In the genomic region with DNA sequence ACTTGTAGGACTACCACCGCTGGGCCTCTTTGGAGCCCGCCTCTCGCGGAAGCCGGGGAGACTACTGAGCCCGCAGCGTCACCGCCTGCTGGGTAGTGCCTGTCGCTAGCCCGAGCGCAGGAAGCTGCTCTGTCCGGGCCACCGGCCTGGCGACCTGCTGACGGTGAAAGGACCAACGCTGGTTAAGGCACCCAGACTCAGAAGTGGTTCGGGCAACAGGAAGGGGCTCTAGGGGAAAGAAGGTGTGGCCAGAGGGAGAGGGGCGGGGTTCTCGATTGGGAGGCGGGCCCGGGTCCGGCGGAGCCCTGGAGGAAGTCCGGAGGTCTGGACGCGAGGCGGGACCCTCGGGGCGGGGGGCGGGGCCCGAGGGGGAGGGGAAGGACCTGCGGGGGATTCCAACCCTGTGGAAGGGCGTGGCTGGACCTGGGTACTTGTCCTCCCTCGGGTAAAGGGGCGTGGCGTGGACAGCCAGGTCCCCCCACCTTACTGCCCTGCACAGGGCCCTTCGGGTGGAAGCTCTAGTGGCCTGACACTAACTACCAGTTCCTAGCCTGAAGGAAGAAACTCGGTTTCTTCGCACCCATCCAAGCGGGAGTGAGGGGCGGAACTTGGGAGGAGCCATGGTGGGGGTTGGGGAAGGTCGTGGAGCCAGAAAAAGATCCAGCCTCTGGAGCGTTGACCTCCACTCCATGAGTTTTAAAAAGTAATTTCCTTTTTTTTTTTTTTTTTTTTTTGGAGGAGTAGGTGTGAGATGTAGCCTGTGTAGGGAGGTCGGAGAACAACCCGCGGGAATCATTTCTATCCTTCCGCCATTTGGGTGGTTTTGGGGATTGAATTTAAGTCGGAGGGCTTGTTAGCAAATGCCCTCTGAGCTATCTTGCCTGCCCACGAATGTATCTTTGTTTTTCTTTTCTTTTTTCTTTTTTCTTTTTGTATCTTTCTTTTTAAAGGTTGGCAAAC, we compare ENCODE assay signal across 9 mouse cellular contexts. TPM values are rescaled to one million over a fixed set of nuclear protein-coding genes. Genes with fewer than 3 reads are reported as not detected.
DNase-seq lines count a peak whose midpoint lies in the region; ATAC-seq lines count a peak whose summit lies in the region.
"Had no signal": no experiment of that assay in that cellular context is flagged by ENCODE, and none has a peak within 500 bp of the region (broad histone marks: within the 10 kb centered on the region; RNA-seq: fewer than 3 reads in every experiment).

No protein-coding gene starts in this region.

- no peaks in the 10 kb centered on the region for H3K36me3 ChIP-seq in hindbrain, embryonic 12.5 days

- no peaks in the 10 kb centered on the region for H3K9me3 ChIP-seq in hindbrain, embryonic 12.5 days (replicated peaks)

- peak overlapping the region; percentile 61 for H3K9ac ChIP-seq in hindbrain, embryonic 12.5 days

- DNase-seq in R1 (ENCODE audit: low read depth, low spot score) = peak; percentile 97
- DNase-seq in cerebellum, postnatal 10 days = peak; percentile 75 to 85
- peak; percentile 65 to 77 for DNase-seq in frontal cortex, postnatal 10 days (ENCODE audit: low spot score in 2 of 2)
- peak; percentile 36 to 42 for DNase-seq in left cerebral cortex, adult 8-10 months (ENCODE audit: low spot score in 2 of 2)
- DNase-seq in right cerebral cortex, adult 18-20 months = peak; percentile 42
- DNase-seq in urinary bladder, postnatal 14 days (ENCODE audit: low spot score) = peak; percentile 91

- peaks cover 12% of the 10 kb centered on the region for H3K4me1 ChIP-seq in hindbrain, embryonic 12.5 days

- peak overlapping the region; percentile 73 for H3K4me2 ChIP-seq in hindbrain, embryonic 12.5 days (replicated peaks)

- peaks cover 4% of the 10 kb centered on the region; the same call in 1 of the 2 replicates for H3K27me3 ChIP-seq in hindbrain, embryonic 12.5 days

- peak overlapping the region; percentile 45 for H3K4me3 ChIP-seq in hindbrain, embryonic 12.5 days

- 1% methylated on average over 49 of the region's 49 CpGs for WGBS in hindbrain, embryonic 12.5 days

- ATAC-seq in hindbrain, embryonic 12.5 days (ENCODE audit: low FRiP score) = peak; percentile 71
- peak; percentile 72 for ATAC-seq in megakaryocyte, adult 5-6 weeks (ENCODE audit: poor library complexity, severe bottlenecking)

- peak overlapping the region; percentile 74 for H3K27ac ChIP-seq in hindbrain, embryonic 12.5 days

RNA-seq across cellular contexts. Expression of gene Fam229a, which starts 9.9 kb away (rescaled TPM):
- polyA plus RNA-seq in hindbrain, embryonic 12.5 days (2016; fragmentation: Nextera tagmentation; extraction: Ambion mirVana) = 0.46 TPM in 1 of 2 replicates, not detected in the other
- total RNA-seq in left cerebral cortex, adult 8-10 months (2022) = not detected
- total RNA-seq in megakaryocyte, adult 5-6 weeks (2015) = not detected in 2 replicates
- total RNA-seq in megakaryocyte, adult 5-6 weeks (2017) = not detected in 2 replicates
- total RNA-seq: layer of hippocampus, adult 8-10 months had no signal

RNA-seq across cellular contexts. Expression of gene Tssk3, which starts 10.1 kb away (rescaled TPM):
- not detected in 2 replicates for polyA plus RNA-seq in hindbrain, embryonic 12.5 days (2016; fragmentation: Nextera tagmentation; extraction: Ambion mirVana)
- total RNA-seq in left cerebral cortex, adult 8-10 months (2022) = under 1 TPM; 0.38 to 0.60 (median 0.46) TPM
- total RNA-seq in megakaryocyte, adult 5-6 weeks (2015) = not detected in 2 replicates
- not detected in 2 replicates for total RNA-seq in megakaryocyte, adult 5-6 weeks (2017)

RNA-seq across cellular contexts. Expression of gene Marcksl1, which starts 12.5 kb away (rescaled TPM):
- 1,978 and 2,031 TPM in 2 replicates for polyA plus RNA-seq in hindbrain, embryonic 12.5 days (2016; fragmentation: Nextera tagmentation; extraction: Ambion mirVana)
- total RNA-seq in left cerebral cortex, adult 8-10 months (2022) = 10 to 100 TPM; 37.4 to 69.7 (median 61.1) TPM
- 28.5 and 32.6 TPM in 2 replicates for total RNA-seq in megakaryocyte, adult 5-6 weeks (2015)
- total RNA-seq in megakaryocyte, adult 5-6 weeks (2017) = 25.4 and 29.3 TPM in 2 replicates

RNA-seq across cellular contexts. Expression of gene Bsdc1, which starts 39.5 kb away (rescaled TPM):
- 33.0 TPM in 2 replicates for polyA plus RNA-seq in hindbrain, embryonic 12.5 days (2016; fragmentation: Nextera tagmentation; extraction: Ambion mirVana)
- total RNA-seq in left cerebral cortex, adult 8-10 months (2022) = 10 to 100 TPM; 54.0 to 70.8 (median 55.5) TPM
- total RNA-seq in megakaryocyte, adult 5-6 weeks (2015) = 24.3 and 24.9 TPM in 2 replicates
- total RNA-seq in megakaryocyte, adult 5-6 weeks (2017) = 28.5 and 35.8 TPM in 2 replicates

RNA-seq across cellular contexts. Expression of gene Hdac1, which starts 41.6 kb away (rescaled TPM):
- polyA plus RNA-seq in hindbrain, embryonic 12.5 days (2016; fragmentation: Nextera tagmentation; extraction: Ambion mirVana) = 168 and 178 TPM in 2 replicates
- 10 to 100 TPM; 22.3 to 28.6 (median 25.9) TPM for total RNA-seq in left cerebral cortex, adult 8-10 months (2022)
- 94.1 and 98.6 TPM in 2 replicates for total RNA-seq in megakaryocyte, adult 5-6 weeks (2015)
- 68.6 and 75.0 TPM in 2 replicates for total RNA-seq in megakaryocyte, adult 5-6 weeks (2017)

Comparison
In these comparisons a context has a peak if more than half of its experiments do, and no peak if none do; other contexts are left out.
1. Peak in every context shown above with its lines: DNase-seq, ATAC-seq, H3K4me3 ChIP-seq and H3K27ac ChIP-seq.
2. DNase-seq: peak in every context shown above with its lines; median percentile 97 in R1; 91 in urinary bladder, postnatal 14 days; 80 in cerebellum, postnatal 10 days; 71 in frontal cortex, postnatal 10 days; 42 in right cerebral cortex, adult 18-20 months; 39 in left cerebral cortex, adult 8-10 months.